Mouse (Mus musculus) left cerebral cortex, adult 18-20 months (tissue): Measurements from ENCODE around the gene Gm17428. TPM values are rescaled to one million over a fixed set of nuclear protein-coding genes. Genes with fewer than 3 reads are reported as not detected.
"Not testable (repeated sequence)": the region's sequence is repeated elsewhere in the genome, so short reads cannot be mapped to it uniquely, and the experiment has no call there.

Experiments
- DNase-seq, 2 experiments: peaks; one replicate each; pipeline ENCODE4 v3.0.0; 2021 to 2022; ENCODE audit warnings: low spot score in 2 of 2, mixed read lengths in 1 of 2
- total RNA-seq, 2 experiments: library from RNA; stranded (reverse); gene quantifications; 2 replicates each; pipeline ENCODE4 v1.2.3; 2021

Gm17428 gene
- total RNA-seq, 2 experiments from 2014 or later, result not detected

GRCm38 (mm10) chr14:54950493-54950892, 26.2 kb upstream of the Gm17428 start:
- no peak for DNase-seq

GRCm38 (mm10) chr14:54951587-54951986, 25.1 kb upstream of the Gm17428 start:
- no peak for DNase-seq

- DNase-seq, result no peak
Measured at GRCm38 (mm10) chr14:54953664-54954206, 23.0 kb upstream of the Gm17428 start.

- no peak for DNase-seq
Measured at GRCm38 (mm10) chr14:54954474-54954873, 22.3 kb upstream of the Gm17428 start.

- DNase-seq, result no peak
Measured at GRCm38 (mm10) chr14:54955481-54955880, 21.3 kb upstream of the Gm17428 start.

- DNase-seq, result no peak
Measured at GRCm38 (mm10) chr14:54956533-54956932, 20.2 kb upstream of the Gm17428 start.

- no peak for DNase-seq
Measured at GRCm38 (mm10) chr14:54958503-54958902, 18.2 kb upstream of the Gm17428 start.

- DNase-seq, result no peak
Measured at GRCm38 (mm10) chr14:54959197-54959596, 17.5 kb upstream of the Gm17428 start.

- DNase-seq, result not testable (repeated sequence)
Measured at GRCm38 (mm10) chr14:54959853-54960613, 16.7 kb upstream of the Gm17428 start.

- no peak for DNase-seq
Measured at GRCm38 (mm10) chr14:54960769-54961168, 16.0 kb upstream of the Gm17428 start.

GRCm38 (mm10) chr14:54961487-54961886, 15.2 kb upstream of the Gm17428 start:
- no peak for DNase-seq

- no peak for DNase-seq
Measured at GRCm38 (mm10) chr14:54962714-54963113, 14.0 kb upstream of the Gm17428 start.

- DNase-seq, result no peak
Measured at GRCm38 (mm10) chr14:54963727-54964126, 13.0 kb upstream of the Gm17428 start.

GRCm38 (mm10) chr14:54965044-54965443, 11.7 kb upstream of the Gm17428 start:
- no peak for DNase-seq

GRCm38 (mm10) chr14:54965631-54966030, 11.1 kb upstream of the Gm17428 start:
- DNase-seq, result no peak

- DNase-seq, result no peak
Measured at GRCm38 (mm10) chr14:54966320-54966977, 10.3 kb upstream of the Gm17428 start, which contains the start of gene Myh6. TSS of gene Myh6 (minus strand) at chr14:54966927.

GRCm38 (mm10) chr14:54967874-54968273, 8.9 kb upstream of the Gm17428 start:
- DNase-seq, result no peak

GRCm38 (mm10) chr14:54968344-54968743, 8.4 kb upstream of the Gm17428 start:
- no peak for DNase-seq

GRCm38 (mm10) chr14:54972786-54973185, 3.9 kb upstream of the Gm17428 start:
- not testable (repeated sequence) for DNase-seq

GRCm38 (mm10) chr14:54974068-54974791, 2.5 kb upstream of the Gm17428 start:
- DNase-seq, result peak in 1 of 2 experiments; percentile 21

- DNase-seq, result no peak
Measured at GRCm38 (mm10) chr14:54978664-54979063, 1.9 kb downstream of the Gm17428 start.

- no peak for DNase-seq
Measured at GRCm38 (mm10) chr14:54981934-54982333, 5.2 kb downstream of the Gm17428 start.
